Mouse (Mus musculus) hindbrain, embryonic 14.5 days (tissue): ENCODE data around the gene H2-M10.4. TPM values are rescaled to one million over a fixed set of nuclear protein-coding genes. Genes with fewer than 3 reads are reported as not detected.

Source experiments
- ATAC-seq: fragments of 200-750 bp; cut with Nextera tagmentation; 2 replicates; pipeline ENCODE4 v1.8.0; 2017; ENCODE audit warnings: moderate number of reproducible peaks, mild to moderate bottlenecking, moderate TSS enrichment, moderate library complexity; ENCODE audit not compliant: low FRiP score
- DNase-seq: peaks from one replicate; pipeline ENCODE4 v3.0.0-alpha.2; 2015; ENCODE audit warnings: low spot score
- H3K27ac ChIP-seq: fragments of 300-500 bp; sonication (generic); 2 replicates; pipeline ENCODE4 v1.5.1; 2014; ENCODE audit warnings: mild to moderate bottlenecking, moderate library complexity
- H3K27me3 ChIP-seq: fragments of 300-500 bp; sonication (generic); 2 replicates; pipeline ENCODE4 v1.6.1; 2014; ENCODE audit warnings: mild to moderate bottlenecking, low read length, mixed read lengths; ENCODE audit not compliant: control insufficient read depth, insufficient read depth
- H3K36me3 ChIP-seq: fragments of 300-500 bp; sonication (generic); replicated peaks from 2 replicates; pipeline ENCODE4 v1.6.1; 2014; ENCODE audit not compliant: control insufficient read depth, insufficient read depth
- H3K4me1 ChIP-seq: fragments of 300-500 bp; sonication (generic); replicated peaks from 2 replicates; pipeline ENCODE4 v1.6.1; 2014; ENCODE audit warnings: antibody characterized with exemption, low read length, mixed read lengths; ENCODE audit not compliant: control insufficient read depth, insufficient read depth
- H3K4me2 ChIP-seq: fragments of 300-500 bp; sonication (generic); replicated peaks from 2 replicates; pipeline ENCODE4 v1.6.1; 2014; ENCODE audit warnings: mild to moderate bottlenecking, moderate library complexity
- H3K4me3 ChIP-seq: fragments of 300-500 bp; sonication (generic); replicated peaks from 2 replicates; pipeline ENCODE4 v1.5.1; 2014; ENCODE audit warnings: mild to moderate bottlenecking, low read length
- H3K9ac ChIP-seq: fragments of 300-500 bp; sonication (generic); 2 replicates; pipeline ENCODE4 v1.6.1; 2014
- H3K9me3 ChIP-seq: fragments of 300-500 bp; sonication (generic); 2 replicates; pipeline ENCODE4 v1.6.1; 2016; ENCODE audit warnings: low read length; ENCODE audit not compliant: control insufficient read depth
- WGBS: fragments of 180-500 bp; shearing (Covaris S2); extraction: QIAGEN DNeasy Blood & Tissue Kit; methylation state at CpG from one replicate; pipeline ENCODE4 v1.1.7; 2014; 5-methylcytosine and 5-hydroxymethylcytosine counted together
- polyA plus RNA-seq: library from polyadenylated mRNA; unstranded; fragments of >200 nt; fragmentation: Nextera tagmentation; extraction: Ambion mirVana; gene quantifications from 2 replicates; pipeline ENCODE4 v1.2.1, GENCODE M21; 2014

The H2-M10.4 gene
- polyA plus RNA-seq, 1 experiment from 2014 or later, result not detected

DNA sequence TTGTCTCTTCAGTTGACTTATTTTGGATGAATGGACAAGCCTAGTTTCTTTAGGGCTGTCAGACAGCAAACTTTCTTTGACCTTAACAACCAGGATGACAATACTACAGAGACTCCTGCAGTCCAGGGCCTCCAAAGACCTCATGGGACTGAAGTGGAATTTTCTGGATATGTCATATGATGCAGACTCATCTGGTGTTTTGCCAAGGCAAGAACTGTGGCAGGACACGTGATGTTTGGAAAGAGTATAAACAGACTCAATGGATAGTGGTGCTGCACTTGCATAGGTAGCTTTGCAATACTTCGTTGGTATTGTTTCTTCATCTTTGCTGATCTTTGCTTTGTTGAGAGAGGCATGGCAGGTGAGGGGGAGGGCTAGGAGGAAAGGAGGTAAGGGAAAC is 44.7 kb downstream of the H2-M10.4 start:
- Histone ChIP-seq H3K4me2 (no peak overlapping the region), H3K9me3 (no peaks in the 10 kb centered on the region), H3K4me1 (no peaks in the 10 kb centered on the region), H3K27me3 (no peaks in the 10 kb centered on the region), H3K36me3 (no peaks in the 10 kb centered on the region), H3K27ac (no peak overlapping the region), H3K9ac (no peak overlapping the region), H3K4me3 (no peak overlapping the region)
- no peak for DNase-seq
- no peak for ATAC-seq
- WGBS, result 58% methylated on average over 2 of the region's 2 CpGs

DNA sequence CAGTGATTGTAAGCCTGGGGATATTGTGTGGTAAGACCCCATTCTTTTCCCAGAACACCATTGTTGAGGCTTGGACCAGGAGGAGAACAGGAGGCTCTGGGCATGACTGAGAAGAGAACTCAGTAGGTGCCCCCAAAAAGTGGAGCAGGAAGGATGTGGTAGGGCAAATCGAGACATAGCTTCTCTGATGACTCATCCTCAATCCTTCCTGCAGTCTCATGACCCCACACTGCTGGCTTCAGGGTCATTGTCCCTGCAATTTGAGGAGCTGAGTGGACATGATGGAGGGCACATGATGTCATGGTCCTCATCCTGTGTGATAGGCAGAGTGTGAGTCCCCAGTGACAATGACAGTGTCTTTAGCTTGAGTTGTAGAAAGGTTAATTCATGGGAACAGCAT is 46.7 kb downstream of the H2-M10.4 start:
- H3K27me3 ChIP-seq, result no peaks in the 10 kb centered on the region
- H3K4me2 ChIP-seq, result no peak overlapping the region
- no peaks in the 10 kb centered on the region for H3K36me3 ChIP-seq
- H3K27ac ChIP-seq, result no peak overlapping the region
- H3K4me3 ChIP-seq, result no peak overlapping the region
- H3K9me3 ChIP-seq, result no peaks in the 10 kb centered on the region
- H3K9ac ChIP-seq, result no peak overlapping the region
- WGBS, result 78% methylated on average over 1 of the region's 1 CpGs
- ATAC-seq (no peak), DNase-seq (no peak)
- no peaks in the 10 kb centered on the region for H3K4me1 ChIP-seq

DNA sequence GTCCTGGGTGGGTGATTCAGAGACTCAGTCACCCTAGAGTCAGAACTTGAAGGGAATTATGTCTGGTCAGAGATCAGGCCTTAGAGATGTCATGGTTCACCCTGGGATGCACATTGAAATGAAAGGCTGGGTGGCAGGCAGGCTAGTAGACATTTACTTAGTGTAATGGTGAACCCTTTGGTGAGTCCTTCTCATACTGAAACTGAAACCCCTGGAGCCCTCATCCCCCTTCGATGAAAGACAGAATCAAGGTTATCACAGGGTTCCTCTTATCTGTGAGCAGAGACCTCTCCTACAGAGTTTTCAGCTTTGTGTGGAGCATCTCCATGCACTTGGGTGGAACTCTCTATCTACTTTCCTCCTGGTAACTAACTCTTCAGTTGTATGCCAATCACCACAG is 47.8 kb downstream of the H2-M10.4 start:
- Histone ChIP-seq H3K4me1 (no peaks in the 10 kb centered on the region), H3K9ac (no peak overlapping the region), H3K4me3 (no peak overlapping the region), H3K4me2 (no peak overlapping the region), H3K36me3 (no peaks in the 10 kb centered on the region), H3K27me3 (no peaks in the 10 kb centered on the region), H3K27ac (no peak overlapping the region), H3K9me3 (no peaks in the 10 kb centered on the region)
- DNase-seq (no peak), ATAC-seq (no peak)
- 79% methylated on average over 1 of the region's 1 CpGs for WGBS

Other genes with a start within 250 kb of the H2-M10.4 start
- 132 and 151 TPM in 2 replicates for gene Rpp21, start 204.3 kb downstream of the H2-M10.4 start, polyA plus RNA-seq
- 19.7 and 19.8 TPM in 2 replicates for gene Trim39, start 190.1 kb downstream of the H2-M10.4 start, polyA plus RNA-seq
- gene H2-M10.2, start 175.8 kb downstream of the H2-M10.4 start, polyA plus RNA-seq, result 0.18 and 0.23 TPM in 2 replicates
- not detected in 2 replicates for gene H2-M10.1, start 136.2 kb downstream of the H2-M10.4 start, polyA plus RNA-seq
- not detected in 2 replicates for gene H2-M10.3, start 93.9 kb downstream of the H2-M10.4 start, polyA plus RNA-seq
- not detected in 2 replicates for gene H2-M11, start 84.7 kb upstream of the H2-M10.4 start, polyA plus RNA-seq
- gene H2-M9, start 180.3 kb upstream of the H2-M10.4 start, polyA plus RNA-seq, result not detected in 2 replicates
- gene H2-M1, start 209.9 kb upstream of the H2-M10.4 start, polyA plus RNA-seq, result not detected in 2 replicates